ENCODE assay signal across 22 mouse cellular contexts in the genomic region with DNA sequence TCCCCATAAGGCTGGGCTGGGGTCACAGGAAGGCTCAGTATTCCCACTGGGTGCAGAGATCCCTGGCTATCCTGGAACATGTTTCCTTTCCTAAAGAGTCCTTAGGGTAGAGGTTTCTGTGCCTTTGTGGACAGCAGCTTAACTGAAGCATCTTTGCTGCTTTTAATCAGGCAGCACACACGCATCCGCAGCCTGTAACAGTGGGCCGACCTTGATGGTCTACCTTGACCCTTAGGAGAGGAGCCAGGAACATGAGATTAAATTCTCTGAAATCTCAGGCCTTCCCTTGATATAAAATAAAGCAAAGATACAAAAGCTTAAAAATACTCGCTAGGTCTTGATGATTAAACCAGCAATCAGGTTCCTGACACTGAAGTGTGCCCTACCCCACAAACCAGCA.
DNase-seq lines count a peak whose midpoint lies in the region; ATAC-seq and TF ChIP-seq lines count a peak whose summit lies in the region.
"Had no signal": no experiment of that assay in that cellular context is flagged by ENCODE, and none has a peak within 500 bp of the region (broad histone marks: within the 10 kb centered on the region; RNA-seq: fewer than 3 reads in every experiment).

No protein-coding gene starts in this region.

- no peak for TF ChIP-seq CTCF in kidney, adult 2 months (conservative IDR thresholded peaks at IDR 0.05; ENCODE audit: insufficient read depth, insufficient read length, low read depth, low read length)
- TF ChIP-seq CTCF in kidney, postnatal 0 days (IDR thresholded peaks at IDR 0.05; ENCODE audit: low read depth), result no peak

- no peak overlapping the region for H3K9ac ChIP-seq in kidney, postnatal 0 days (ENCODE audit: low read depth, low read length)
- H3K9ac ChIP-seq: embryonic facial prominence, embryonic 15.5 days; heart, embryonic 15.5 days; hindbrain, embryonic 14.5 days had no signal

- DNase-seq in adrenal gland, adult (ENCODE audit: inconsistent age in 2 of 2, low spot score in 1 of 2), result peak; percentile 34 to 83
- DNase-seq in adrenal gland, postnatal 4 days (ENCODE audit: low spot score in 2 of 2), result no peak
- DNase-seq in kidney, adult 2 months, result no peak
- no peak for DNase-seq in kidney, postnatal 36 days
- no peak for DNase-seq in kidney, postnatal 0 days (ENCODE audit: low spot score)
- no peak for DNase-seq in kidney, adult 11 months
- DNase-seq in testis, postnatal 14 days (ENCODE audit: low spot score), result peak; percentile 18
- no peak for DNase-seq in testis, postnatal 10 days (ENCODE audit: low spot score)
- DNase-seq: B cell, adult 2 months; cerebellum, adult 11 months; cerebellum, adult 8-10 months; cerebellum, postnatal 14 days; embryo, embryonic 11 days; gastrocnemius, postnatal 36 days had no signal

- no peaks in the 10 kb centered on the region for H3K9me3 ChIP-seq in kidney, postnatal 0 days (replicated peaks; ENCODE audit: low read length)
- H3K9me3 ChIP-seq: embryonic facial prominence, embryonic 15.5 days; forebrain, embryonic 10.5 days; heart, embryonic 15.5 days had no signal

- TF ChIP-seq POLR2A in kidney, adult 2 months (IDR thresholded peaks at IDR 0.05; ENCODE audit: low read depth, low read length), result no peak

- 88% methylated on average over 4 of the region's 4 CpGs for WGBS in kidney, adult 2 months
- WGBS in kidney, postnatal 0 days, result 76% methylated on average over 4 of the region's 4 CpGs

- H3K27me3 ChIP-seq in kidney, adult 2 months (replicated peaks; ENCODE audit: control insufficient read depth, insufficient read depth, low read length), result no peaks in the 10 kb centered on the region; the same call in 1 of the 2 replicates
- H3K27me3 ChIP-seq in kidney, postnatal 0 days (ENCODE audit: insufficient read depth, low read length), result no peaks in the 10 kb centered on the region
- H3K27me3 ChIP-seq: embryonic facial prominence, embryonic 15.5 days; heart, embryonic 15.5 days had no signal

- no peaks in the 10 kb centered on the region for H3K36me3 ChIP-seq in kidney, adult 2 months (ENCODE audit: control insufficient read depth, insufficient read depth, low read length)
- H3K36me3 ChIP-seq in kidney, postnatal 0 days (ENCODE audit: insufficient read depth, low read length), result no peaks in the 10 kb centered on the region
- H3K36me3 ChIP-seq: embryonic facial prominence, embryonic 15.5 days; forebrain, embryonic 10.5 days; G1E; heart, embryonic 15.5 days had no signal

- H3K4me3 ChIP-seq in kidney, adult 2 months (ENCODE audit: insufficient read depth, low read depth, low read length), result no peak overlapping the region
- H3K4me3 ChIP-seq in kidney, postnatal 0 days (replicated peaks; ENCODE audit: low read depth, low read length), result no peak overlapping the region
- H3K4me3 ChIP-seq: embryonic facial prominence, embryonic 15.5 days; erythroblast, embryonic 14.5 days; forebrain, embryonic 10.5 days; heart, embryonic 15.5 days had no signal

- no peak overlapping the region for H3K4me2 ChIP-seq in kidney, postnatal 0 days (ENCODE audit: low read length)
- H3K4me2 ChIP-seq: embryonic facial prominence, embryonic 15.5 days; heart, embryonic 15.5 days; hindbrain, embryonic 14.5 days had no signal

- H3K4me1 ChIP-seq in kidney, adult 2 months (ENCODE audit: control insufficient read depth, insufficient read depth, low read length), result peaks cover 4% of the 10 kb centered on the region; the same call in 1 of the 2 replicates
- H3K4me1 ChIP-seq in kidney, postnatal 0 days (replicated peaks; ENCODE audit: insufficient read depth, low read length), result peaks cover 19% of the 10 kb centered on the region

- no peak for ATAC-seq in kidney, postnatal 0 days (replicated peaks; ENCODE audit: low FRiP score, low read depth)
- ATAC-seq: CD4-positive, CD25-positive, alpha-beta regulatory T cell, adult 4 months; forebrain, embryonic 14.5 days had no signal

- peak overlapping the region; percentile 63 for H3K27ac ChIP-seq in kidney, adult 2 months (ENCODE audit: insufficient read depth, low read depth, low read length)
- peak overlapping the region; percentile 90 for H3K27ac ChIP-seq in kidney, postnatal 0 days
- H3K27ac ChIP-seq: embryonic facial prominence, embryonic 15.5 days; forebrain, embryonic 10.5 days; heart, embryonic 15.5 days; hindbrain, embryonic 14.5 days had no signal

Comparison
In these comparisons a context has a peak if more than half of its experiments do, and no peak if none do; other contexts are left out.
1. DNase-seq: peak in adrenal gland, adult (2 of 2) and testis, postnatal 14 days (single experiment); none in adrenal gland, postnatal 4 days (0 of 2), kidney, adult 2 months (single experiment), kidney, postnatal 36 days (0 of 2), kidney, postnatal 0 days (single experiment), kidney, adult 11 months (single experiment) and testis, postnatal 10 days (single experiment).